Mouse (Mus musculus) brain, adult 2 months (tissue): ENCODE measurements around the gene Brd9.
"Not testable (repeated sequence)": the region's sequence is repeated elsewhere in the genome, so short reads cannot be mapped to it uniquely, and the experiment has no call there.

Source experiments
- DNase-seq: peaks from one replicate; pipeline ENCODE4 v3.0.0; 2011; ENCODE audit warnings: low read depth, low spot score

The Brd9 gene

GRCm38 (mm10) chr13:73990761-73991160 is 53.1 kb downstream of the Brd9 start:
- no peak for DNase-seq

DNA sequence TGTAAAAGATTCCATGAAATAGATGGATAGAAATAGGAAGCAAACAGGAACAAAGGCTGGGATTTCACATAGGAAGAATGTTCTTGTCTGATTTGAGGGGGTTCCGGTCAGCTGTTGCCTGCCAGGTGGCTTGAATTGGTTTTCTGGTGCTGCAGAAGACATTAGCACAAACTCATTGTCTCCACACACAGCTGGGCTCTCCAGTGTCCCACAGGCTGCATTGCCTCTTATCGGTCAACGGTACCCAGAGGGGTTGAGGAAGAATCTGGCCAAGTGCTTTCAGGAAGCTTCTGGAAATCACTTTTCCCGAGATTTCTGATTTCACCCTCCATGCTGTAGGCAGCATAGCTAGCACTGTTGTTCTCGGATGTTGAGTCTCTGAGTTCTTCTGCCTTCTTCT is 53.7 kb downstream of the Brd9 start:
- DNase-seq: no peak

- no peak for DNase-seq
Observed at GRCm38 (mm10) chr13:73996456-73996855, 58.8 kb downstream of the Brd9 start.

GRCm38 (mm10) chr13:74000519-74000918 is 62.9 kb downstream of the Brd9 start:
- no peak for DNase-seq

- peak; percentile 44 for DNase-seq
Observed at GRCm38 (mm10) chr13:74000961-74001360, 63.4 kb downstream of the Brd9 start.

DNA sequence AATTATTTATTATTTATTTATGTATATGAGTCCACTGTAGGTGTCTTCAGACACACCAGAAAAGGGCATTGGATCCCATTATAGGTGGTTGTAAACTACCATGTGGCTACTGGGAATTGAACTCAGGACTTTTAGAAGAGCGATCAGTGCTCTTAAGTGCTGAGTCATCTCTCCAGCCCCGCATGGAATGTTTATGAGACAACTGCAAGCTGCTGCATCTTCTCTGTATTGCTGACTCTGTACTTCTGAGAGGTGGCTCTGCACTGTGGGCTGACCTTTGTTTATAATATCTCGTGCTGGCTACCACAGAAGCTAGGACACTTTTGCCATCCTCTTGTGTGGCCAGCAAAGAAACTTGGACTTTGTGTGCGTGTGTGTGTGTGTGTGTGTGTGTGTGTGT is 63.9 kb downstream of the Brd9 start:
- DNase-seq: no peak

DNA sequence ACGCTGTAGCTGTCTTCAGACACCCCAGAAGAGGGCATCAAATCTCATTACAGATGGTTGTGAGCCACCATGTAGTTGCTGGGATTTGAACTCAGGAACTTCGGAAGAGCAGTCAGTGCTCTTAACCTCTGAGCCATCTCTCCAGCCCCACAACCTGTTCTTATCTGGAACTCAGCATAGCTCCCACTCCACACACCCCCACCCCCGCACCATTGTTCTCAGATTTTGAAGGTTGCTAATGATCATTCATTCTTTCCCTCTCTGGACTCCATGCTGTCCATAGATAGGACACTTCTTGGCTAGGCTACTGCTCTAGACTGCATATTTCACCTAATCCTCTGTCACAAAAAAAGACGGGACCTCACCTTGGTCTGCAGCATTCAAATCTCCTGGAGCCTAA is 69.3 kb downstream of the Brd9 start:
- not testable (repeated sequence) for DNase-seq

GRCm38 (mm10) chr13:74008216-74008615 is 70.6 kb downstream of the Brd9 start:
- DNase-seq: not testable (repeated sequence)

DNA sequence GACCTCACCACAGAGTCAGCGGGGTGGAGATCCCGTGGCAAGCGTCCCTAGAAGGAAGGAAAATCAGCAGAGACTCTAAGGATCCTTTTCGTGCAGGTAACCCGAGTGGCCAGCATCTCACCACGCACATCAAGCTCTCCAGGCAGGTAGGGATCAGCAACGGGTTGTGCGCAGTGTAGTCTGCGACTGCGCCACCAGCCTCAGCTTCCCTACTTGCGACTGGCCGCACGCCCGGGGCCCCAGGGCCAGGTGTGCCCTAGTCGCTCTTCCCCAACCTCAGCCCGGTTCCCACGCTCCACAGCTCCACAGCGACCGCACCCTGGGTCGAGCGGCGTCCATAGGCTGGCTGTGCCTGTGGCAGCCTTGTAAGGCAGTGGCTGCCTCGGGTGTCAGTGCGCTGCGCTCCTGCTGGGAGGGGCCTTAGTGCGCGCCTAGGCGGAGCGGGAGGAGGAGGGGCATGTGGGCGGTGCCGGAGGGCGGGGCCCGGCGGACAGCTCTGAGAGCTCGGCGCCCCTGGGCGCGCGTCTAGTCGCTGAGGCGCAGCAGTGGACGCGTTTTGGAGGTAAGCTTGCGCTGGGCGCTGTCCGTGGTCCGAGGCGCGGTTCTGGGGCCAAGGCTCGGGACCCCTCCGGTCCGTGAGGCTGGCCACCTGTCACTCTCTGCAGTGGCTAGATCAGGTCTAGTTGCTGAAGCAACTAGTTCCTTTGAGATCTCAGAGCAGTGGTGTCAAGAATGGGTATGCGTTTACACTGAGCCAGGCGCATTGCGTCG is 71.5 kb downstream of the Brd9 start, which contains the start of gene Tppp:
Gene Tppp (plus strand): TSS at position 460 of the 771 bp plus-strand sequence.
- DNase-seq: peak; percentile 98

- DNase-seq: peak; percentile 93
Observed at GRCm38 (mm10) chr13:74009791-74010614, 72.4 kb downstream of the Brd9 start.
